Mouse (Mus musculus): ENCODE measurements around the gene Defb22. TPM values are rescaled to one million over a fixed set of nuclear protein-coding genes. Genes with fewer than 3 reads are reported as not detected.

Defb22 gene
- polyA plus RNA-seq, 1 experiment: 445 TPM

DNA sequence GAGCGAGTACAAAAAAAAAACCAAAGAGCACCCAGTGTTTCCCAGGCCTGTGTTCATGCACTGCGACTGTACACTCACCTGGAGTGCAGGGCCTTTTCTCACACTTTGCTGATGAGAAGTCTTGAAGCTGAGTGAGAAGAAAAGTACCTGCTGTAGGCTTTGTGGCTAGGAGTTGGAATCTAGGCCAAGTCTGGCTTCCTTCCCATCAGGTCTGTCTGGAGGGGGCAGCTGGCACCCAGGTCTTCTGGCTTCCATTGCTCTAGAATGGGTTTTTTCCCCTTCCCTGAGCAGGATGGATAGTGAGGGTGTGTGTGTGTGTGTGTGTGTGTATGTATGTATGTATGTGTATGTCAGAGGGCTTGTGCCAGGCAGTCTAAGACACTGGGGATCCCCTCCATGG lies 50.1 kb downstream of the Defb22 start:
- no peak for DNase-seq (ENCODE audit: low read depth)

DNA sequence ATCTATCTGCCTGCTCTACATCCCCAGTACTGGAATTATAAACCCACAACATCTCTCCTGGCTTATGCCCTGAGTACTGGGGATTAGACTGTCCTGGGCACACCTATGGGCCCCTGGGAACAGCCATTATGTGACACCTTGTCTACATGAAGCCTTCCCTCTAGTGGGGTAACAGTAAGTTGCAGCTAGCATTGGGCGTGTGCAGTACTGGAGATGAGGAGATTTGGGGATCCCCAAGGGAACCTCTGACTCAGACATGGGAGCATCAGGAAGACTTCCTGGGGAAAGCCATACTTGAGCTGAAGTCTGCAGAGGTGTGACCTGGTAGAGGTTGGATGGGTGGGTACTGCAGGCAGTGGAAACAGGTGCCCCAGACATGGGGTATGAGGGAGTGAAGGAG lies 51.0 kb downstream of the Defb22 start:
- no peak for DNase-seq (ENCODE audit: low read depth)

DNA sequence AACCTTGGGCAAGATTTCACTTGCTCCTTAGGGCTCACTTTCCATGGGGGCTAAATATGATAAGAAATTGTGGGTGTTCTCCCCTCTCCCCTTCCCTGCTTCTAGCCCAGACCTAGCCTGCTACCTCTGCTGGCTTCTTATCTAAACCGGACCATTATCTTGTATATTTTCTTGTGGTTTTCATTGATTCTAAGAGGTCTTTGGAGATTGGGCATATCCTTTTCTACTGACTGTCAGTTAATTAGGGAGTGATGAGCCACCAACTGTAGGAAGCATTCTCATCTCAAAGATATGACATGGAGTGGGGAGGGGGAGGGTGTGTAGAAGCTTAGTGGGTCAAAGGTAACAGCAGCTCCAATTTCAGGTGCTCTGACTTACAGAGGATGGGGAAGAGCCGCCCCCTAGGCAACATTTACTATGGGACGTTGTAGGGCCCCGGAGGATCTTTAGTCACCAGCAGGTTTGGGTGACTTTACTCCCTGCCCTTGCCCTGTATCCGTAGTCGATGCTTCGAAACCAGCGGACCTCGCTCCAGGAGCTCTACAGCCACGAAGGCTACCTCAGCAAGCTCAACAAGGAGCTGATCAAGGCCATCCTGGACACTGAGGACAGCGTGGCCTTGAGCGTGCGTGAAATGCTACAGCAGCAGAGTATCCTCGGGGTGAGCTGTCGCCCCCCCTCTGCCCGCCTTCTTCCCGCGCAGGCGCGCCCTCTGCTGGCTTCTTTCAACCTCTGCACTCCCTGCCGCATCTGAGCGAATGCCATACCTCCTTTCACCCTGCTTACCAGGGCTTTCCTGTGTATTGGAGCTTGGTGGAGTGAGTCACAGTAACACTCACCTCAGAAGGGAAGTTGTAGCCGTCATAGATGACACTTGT lies 52.7 kb downstream of the Defb22 start:
- no peak for DNase-seq (ENCODE audit: low read depth)

DNA sequence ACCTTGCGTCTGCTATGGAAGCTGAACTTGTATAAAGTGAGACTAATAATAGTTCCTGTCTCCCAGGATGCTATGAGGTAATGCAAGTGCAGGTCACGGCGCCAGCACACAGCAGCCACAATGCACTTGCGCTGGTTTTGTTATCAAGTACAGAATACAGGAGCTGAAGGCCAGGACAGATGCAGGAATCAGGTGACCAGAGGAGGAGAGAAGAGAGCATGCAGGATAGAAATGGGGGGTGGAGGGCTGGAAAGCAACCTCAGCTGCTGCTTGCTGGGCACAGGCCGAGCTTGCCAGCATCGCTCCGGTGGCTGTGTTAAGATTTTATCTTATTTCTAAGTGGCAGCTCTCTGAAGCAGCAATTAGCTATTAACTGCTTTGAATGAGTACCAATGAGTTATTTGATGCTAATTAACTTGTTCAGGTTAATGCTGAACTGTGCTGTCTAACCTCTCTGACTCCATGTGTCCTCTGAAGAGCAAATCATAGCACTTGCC lies 53.5 kb downstream of the Defb22 start:
- DNase-seq (ENCODE audit: low read depth): no peak

Other genes with a start within 250 kb of the Defb22 start
- 82.0 and 93.5 TPM in 2 replicates for gene Tbc1d20, start 196.3 kb downstream of the Defb22 start, polyA plus RNA-seq (2012; rRNA removed)
- 140 and 169 TPM in 2 replicates for gene Rbck1, start 157.5 kb downstream of the Defb22 start, polyA plus RNA-seq (2012; rRNA removed)
- gene Trib3, start 146.1 kb downstream of the Defb22 start, polyA plus RNA-seq (2012; rRNA removed): 3.6 and 4.3 TPM in 2 replicates
- gene Nrsn2, start 113.5 kb downstream of the Defb22 start, polyA plus RNA-seq (2012; rRNA removed): 0.07 and 0.08 TPM in 2 replicates
- gene Sox12, start 92.1 kb downstream of the Defb22 start, polyA plus RNA-seq (2012; rRNA removed): 14.0 and 20.1 TPM in 2 replicates
- gene Zcchc3, start 75.1 kb downstream of the Defb22 start, polyA plus RNA-seq (2012; rRNA removed): 4.0 and 5.6 TPM in 2 replicates
- 1.5 and 3.9 TPM in 2 replicates for gene 6820408C15Rik, start 74.6 kb downstream of the Defb22 start, polyA plus RNA-seq (2012; rRNA removed)
- 374 and 466 TPM in 2 replicates for gene Defb23, start 25.5 kb downstream of the Defb22 start, polyA plus RNA-seq (2012; rRNA removed)
- 2,505 and 2,619 TPM in 2 replicates for gene Defb20, start 13.1 kb downstream of the Defb22 start, polyA plus RNA-seq (2012; rRNA removed)
- gene Defb26, start 21.6 kb upstream of the Defb22 start, polyA plus RNA-seq (2012; rRNA removed): 162 and 254 TPM in 2 replicates
- gene Defb28, start 28.1 kb upstream of the Defb22 start, polyA plus RNA-seq (2012; rRNA removed): 568 and 1,189 TPM in 2 replicates
- 275 and 317 TPM in 2 replicates for gene Defb29, start 50.0 kb upstream of the Defb22 start, polyA plus RNA-seq (2012; rRNA removed)
- gene Gm17416, start 79.2 kb upstream of the Defb22 start, polyA plus RNA-seq (2012; rRNA removed): under 0.01 and 893 TPM in 2 replicates
- gene Defb21, start 82.6 kb upstream of the Defb22 start, polyA plus RNA-seq (2012; rRNA removed): 358 and 473 TPM in 2 replicates
- 9.6 and 11.3 TPM in 2 replicates for gene Defb19, start 90.2 kb upstream of the Defb22 start, polyA plus RNA-seq (2012; rRNA removed)
- gene Defb45, start 109.3 kb upstream of the Defb22 start, polyA plus RNA-seq (2012; rRNA removed): 162 and 204 TPM in 2 replicates
- 5.4 and 9.0 TPM in 2 replicates for gene Defb36, start 114.2 kb upstream of the Defb22 start, polyA plus RNA-seq (2012; rRNA removed)
- 6,893 and 7,961 TPM in 2 replicates for gene Defb25, start 132.9 kb upstream of the Defb22 start, polyA plus RNA-seq (2012; rRNA removed)
- gene Rem1, start 136.8 kb upstream of the Defb22 start, polyA plus RNA-seq (2012; rRNA removed): 41.5 and 49.3 TPM in 2 replicates
- 162 and 163 TPM in 2 replicates for gene H13, start 179.3 kb upstream of the Defb22 start, polyA plus RNA-seq (2012; rRNA removed)
- 7.6 and 9.0 TPM in 2 replicates for gene Mcts2, start 196.9 kb upstream of the Defb22 start, polyA plus RNA-seq (2012; rRNA removed)
- gene Id1, start 246.1 kb upstream of the Defb22 start, polyA plus RNA-seq (2012; rRNA removed): 78.7 and 137 TPM in 2 replicates

Measured in gonadal fat pad, adult 2 months (tissue).